Mouse (Mus musculus): ENCODE measurements around the gene Nectin2. TPM values are rescaled to one million over a fixed set of nuclear protein-coding genes. Genes with fewer than 3 reads are reported as not detected.
"Not testable (repeated sequence)": the region's sequence is repeated elsewhere in the genome, so short reads cannot be mapped to it uniquely, and the experiment has no call there.

Gene Nectin2
- 128 and 131 TPM in 2 replicates for polyA plus RNA-seq (2015; fragmentation: Nextera tagmentation; extraction: Ambion mirVana)

GRCm38 (mm10) chr7:19750217-19751069 is at the start of gene Nectin2:
Nectin2 (minus strand) TSS chr7:19750483.
- Histone ChIP-seq H3K27ac (ENCODE audit: low read length) (peak within 1 kb of the TSS; percentile 94), H3K4me1 (replicated peaks; ENCODE audit: control insufficient read depth, insufficient read depth, low read length) (peaks cover 42% of the 10 kb centered on the region), H3K4me3 (ENCODE audit: low read length) (peak within 1 kb of the TSS; percentile 79), H3K9ac (ENCODE audit: low read length) (peak within 1 kb of the TSS; percentile 93), H3K4me2 (ENCODE audit: low read depth, low read length) (peak within 1 kb of the TSS; percentile 83), H3K9me3 (ENCODE audit: control insufficient read depth, low read length) (no peaks in the 10 kb centered on the region), H3K27me3 (ENCODE audit: control insufficient read depth, insufficient read depth, low read depth, low read length) (no peaks in the 10 kb centered on the region), H3K36me3 (ENCODE audit: control insufficient read depth, insufficient read depth, low read length) (0 out of 2 replicates have a peak, but pooled peaks cover 2% of the 10 kb centered on the region)
- WGBS = 13% methylated on average over 19 of the region's 19 CpGs
- peak; percentile 74 for ATAC-seq (ENCODE audit: low read depth)

DNA sequence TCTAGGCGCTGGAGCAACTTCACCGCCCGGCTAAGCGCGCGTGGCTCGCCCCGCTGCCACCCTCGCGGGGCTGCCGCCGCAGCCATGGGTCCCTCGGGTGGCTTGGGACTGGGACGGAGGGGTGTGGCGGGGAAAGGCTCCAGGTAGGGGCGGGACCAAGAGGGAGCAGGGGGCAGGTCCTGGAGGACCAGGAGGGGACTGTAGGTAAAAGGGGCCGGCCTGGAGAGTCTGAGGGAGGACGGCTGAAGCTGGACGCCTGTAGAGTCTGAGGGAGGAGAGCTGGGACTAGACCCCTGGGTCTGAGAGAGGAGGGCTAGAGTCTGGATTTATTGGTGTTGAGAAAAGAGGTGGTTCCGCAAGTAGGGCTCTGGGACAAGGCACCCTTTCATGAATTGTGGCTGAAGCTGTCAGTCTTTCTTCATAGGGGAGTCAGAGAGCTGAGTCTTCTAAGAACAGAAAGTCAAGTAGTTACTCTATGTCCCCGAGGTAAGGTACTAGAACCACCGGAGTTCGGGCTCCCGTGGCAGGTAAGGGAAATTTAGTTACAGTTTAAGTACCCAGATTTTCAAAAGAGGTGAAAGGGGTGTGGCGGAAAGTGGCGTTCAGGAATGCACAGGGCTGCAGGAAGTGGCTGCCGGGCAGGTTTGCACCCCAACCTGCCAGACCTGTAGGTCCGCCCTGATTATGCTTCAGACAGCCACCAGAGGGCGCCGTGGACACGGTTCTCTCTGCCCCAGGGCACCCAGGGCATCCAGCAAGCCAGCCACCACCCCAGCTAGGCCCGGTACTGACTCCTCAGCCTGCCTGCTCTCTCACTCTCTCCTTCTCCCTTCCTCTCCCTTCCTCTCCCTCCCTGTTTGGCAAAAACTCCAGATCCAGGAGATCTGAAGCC is 46.7 kb upstream of the Nectin2 start, which contains the start of gene Cblc:
Cblc (minus strand) TSS at position 113 of the 892 bp plus-strand sequence.
- Histone ChIP-seq H3K27ac (ENCODE audit: low read length) (peak within 1 kb of the TSS; percentile 97), H3K4me3 (ENCODE audit: low read length) (peak within 1 kb of the TSS; percentile 57), H3K9me3 (ENCODE audit: control insufficient read depth, low read length) (no peaks in the 10 kb centered on the region), H3K4me2 (ENCODE audit: low read depth, low read length) (peak within 1 kb of the TSS; percentile 52), H3K27me3 (ENCODE audit: control insufficient read depth, insufficient read depth, low read depth, low read length) (peaks cover 15% of the 10 kb centered on the region), H3K36me3 (ENCODE audit: control insufficient read depth, insufficient read depth, low read length) (no peaks in the 10 kb centered on the region), H3K4me1 (replicated peaks; ENCODE audit: control insufficient read depth, insufficient read depth, low read length) (no peaks in the 10 kb centered on the region), H3K9ac (ENCODE audit: low read length) (peak within 1 kb of the TSS; percentile 74)
- ATAC-seq (ENCODE audit: low read depth) = peak; percentile 93
- WGBS = 2% methylated on average over 32 of the region's 32 CpGs

- Histone ChIP-seq H3K36me3 (ENCODE audit: control insufficient read depth, insufficient read depth, low read length) (no peaks in the 10 kb centered on the region), H3K4me2 (ENCODE audit: low read depth, low read length) (peak overlapping the region; percentile 52), H3K4me1 (replicated peaks; ENCODE audit: control insufficient read depth, insufficient read depth, low read length) (no peaks in the 10 kb centered on the region), H3K27ac (ENCODE audit: low read length) (peak overlapping the region; percentile 97), H3K9ac (ENCODE audit: low read length) (peak overlapping the region; percentile 74), H3K27me3 (ENCODE audit: control insufficient read depth, insufficient read depth, low read depth, low read length) (peaks cover 15% of the 10 kb centered on the region), H3K9me3 (ENCODE audit: control insufficient read depth, low read length) (no peaks in the 10 kb centered on the region), H3K4me3 (ENCODE audit: low read length) (peak overlapping the region; percentile 57)
- no peak for ATAC-seq (ENCODE audit: low read depth)
- 8% methylated on average over 18 of the region's 18 CpGs for WGBS
These were observed 46.0 kb upstream of the Nectin2 start for GRCm38 (mm10) chr7:19796254-19796653.

DNA sequence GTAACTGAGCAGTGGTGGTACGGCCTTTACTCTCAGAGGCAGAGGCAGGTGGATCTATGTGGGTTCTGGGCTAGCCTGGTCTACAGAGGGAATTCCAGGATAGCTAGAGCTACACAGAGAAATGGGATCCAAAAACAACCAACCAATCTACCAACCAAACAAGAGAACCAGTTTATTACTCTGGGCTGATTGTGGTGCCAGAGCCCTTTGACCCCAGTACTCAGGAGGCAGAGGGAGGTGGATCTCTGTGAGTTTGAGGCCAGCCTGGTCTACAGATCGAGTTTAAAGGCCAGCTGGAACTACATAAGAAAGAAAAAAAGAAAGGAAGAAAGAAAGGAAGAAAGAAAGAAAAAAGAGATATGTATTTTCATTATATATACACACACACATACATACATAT is 45.0 kb upstream of the Nectin2 start:
- Histone ChIP-seq H3K4me1 (replicated peaks; ENCODE audit: control insufficient read depth, insufficient read depth, low read length) (no peaks in the 10 kb centered on the region), H3K27ac (ENCODE audit: low read length) (no peak overlapping the region), H3K4me2 (ENCODE audit: low read depth, low read length) (no peak overlapping the region), H3K9ac (ENCODE audit: low read length) (no peak overlapping the region), H3K27me3 (ENCODE audit: control insufficient read depth, insufficient read depth, low read depth, low read length) (peaks cover 17% of the 10 kb centered on the region), H3K36me3 (ENCODE audit: control insufficient read depth, insufficient read depth, low read length) (no peaks in the 10 kb centered on the region), H3K9me3 (ENCODE audit: control insufficient read depth, low read length) (no peaks in the 10 kb centered on the region), H3K4me3 (ENCODE audit: low read length) (no peak overlapping the region)
- no peak for ATAC-seq (ENCODE audit: low read depth)
- WGBS = 63% methylated on average over 2 of the region's 2 CpGs

GRCm38 (mm10) chr7:19792701-19793630 is 42.7 kb upstream of the Nectin2 start:
- H3K4me1 ChIP-seq (replicated peaks; ENCODE audit: control insufficient read depth, insufficient read depth, low read length) = peaks cover 4% of the 10 kb centered on the region; the same call in 1 of the 2 replicates
- no peak overlapping the region for H3K4me3 ChIP-seq (ENCODE audit: low read length)
- no peak overlapping the region for H3K4me2 ChIP-seq (ENCODE audit: low read depth, low read length)
- WGBS = 73% methylated on average over 19 of the region's 19 CpGs
- no peak overlapping the region for H3K27ac ChIP-seq (ENCODE audit: low read length)
- H3K9ac ChIP-seq (ENCODE audit: low read length) = no peak overlapping the region
- H3K27me3 ChIP-seq (ENCODE audit: control insufficient read depth, insufficient read depth, low read depth, low read length) = peaks cover 17% of the 10 kb centered on the region
- ATAC-seq (ENCODE audit: low read depth) = no peak
- H3K9me3 ChIP-seq (ENCODE audit: control insufficient read depth, low read length) = no peaks in the 10 kb centered on the region
- H3K36me3 ChIP-seq (ENCODE audit: control insufficient read depth, insufficient read depth, low read length) = no peaks in the 10 kb centered on the region

DNA sequence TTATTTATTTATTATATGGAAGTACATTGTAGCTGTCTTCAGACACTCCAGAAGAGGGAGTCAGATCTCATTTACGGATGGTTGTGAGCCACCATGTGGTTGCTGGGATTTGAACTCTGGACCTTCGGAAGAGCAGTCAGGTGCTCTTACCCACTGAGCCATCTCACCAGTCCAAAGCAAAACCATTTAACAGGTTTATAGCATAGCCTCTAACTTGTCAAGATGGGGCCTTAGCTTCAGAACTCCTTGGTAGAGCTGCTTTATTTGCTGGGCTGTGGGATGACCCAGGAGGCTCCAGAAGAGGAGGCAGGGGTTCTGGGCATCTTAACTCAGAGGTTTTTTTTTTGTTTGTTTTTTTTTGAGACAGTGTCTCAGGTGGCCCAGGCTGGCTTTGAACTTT is 41.2 kb upstream of the Nectin2 start:
- H3K9me3 ChIP-seq (ENCODE audit: control insufficient read depth, low read length); ATAC-seq (ENCODE audit: low read depth); H3K4me1 ChIP-seq (replicated peaks; ENCODE audit: control insufficient read depth, insufficient read depth, low read length); H3K27ac ChIP-seq (ENCODE audit: low read length); H3K4me3 ChIP-seq (ENCODE audit: low read length); H3K9ac ChIP-seq (ENCODE audit: low read length); H3K36me3 ChIP-seq (ENCODE audit: control insufficient read depth, insufficient read depth, low read length); H3K27me3 ChIP-seq (ENCODE audit: control insufficient read depth, insufficient read depth, low read depth, low read length); H3K4me2 ChIP-seq (ENCODE audit: low read depth, low read length): not testable (repeated sequence)
- WGBS = 82% methylated on average over 2 of the region's 2 CpGs

- under 1% methylated on average over 19 of the region's 19 CpGs for WGBS
- H3K4me1 ChIP-seq (replicated peaks; ENCODE audit: control insufficient read depth, insufficient read depth, low read length) = peaks cover 4% of the 10 kb centered on the region; the same call in 1 of the 2 replicates
- no peaks in the 10 kb centered on the region for H3K36me3 ChIP-seq (ENCODE audit: control insufficient read depth, insufficient read depth, low read length)
- 0 out of 2 replicates have a peak, but pooled peaks cover 2% of the 10 kb centered on the region for H3K27me3 ChIP-seq (ENCODE audit: control insufficient read depth, insufficient read depth, low read depth, low read length)
- H3K4me3 ChIP-seq (ENCODE audit: low read length) = peak overlapping the region; percentile 43
- H3K9ac ChIP-seq (ENCODE audit: low read length) = peak overlapping the region; percentile 64
- H3K27ac ChIP-seq (ENCODE audit: low read length) = peak overlapping the region; percentile 16; the same call in 1 of the 2 replicates
- peak overlapping the region; percentile 66 for H3K4me2 ChIP-seq (ENCODE audit: low read depth, low read length)
- peak; percentile 59 for ATAC-seq (ENCODE audit: low read depth)
- no peaks in the 10 kb centered on the region for H3K9me3 ChIP-seq (ENCODE audit: control insufficient read depth, low read length)
These were observed 39.6 kb upstream of the Nectin2 start for GRCm38 (mm10) chr7:19789904-19790347.

DNA sequence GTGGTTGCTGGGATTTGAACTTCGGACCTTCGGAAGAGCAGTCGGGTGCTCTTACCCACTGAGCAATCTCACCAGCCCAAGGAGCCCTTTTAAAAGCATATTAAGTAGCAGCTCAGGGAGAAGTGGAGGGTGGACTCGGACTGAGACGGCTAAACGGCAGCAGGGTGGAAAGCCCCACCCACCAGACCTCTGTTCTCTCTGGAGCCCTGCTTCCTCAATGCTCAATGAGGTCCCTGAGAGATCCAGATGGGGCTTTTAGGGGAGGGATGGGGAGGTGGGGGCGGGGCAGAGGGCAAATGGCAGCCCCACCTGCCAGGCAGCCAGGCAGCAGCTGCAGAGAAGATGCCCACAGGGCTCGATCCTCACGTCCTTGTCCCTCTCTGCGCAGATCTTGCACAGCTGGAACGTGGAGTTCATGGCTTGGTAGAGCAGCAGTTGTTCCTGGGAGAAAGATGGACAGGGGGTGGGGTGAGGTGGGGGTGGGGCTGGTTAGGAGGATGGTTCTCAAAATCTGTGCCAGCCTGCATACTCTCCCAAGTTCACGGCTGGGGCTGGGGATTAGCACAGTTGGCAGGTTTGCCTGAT is 35.7 kb upstream of the Nectin2 start:
- H3K9me3 ChIP-seq (ENCODE audit: control insufficient read depth, low read length) = no peaks in the 10 kb centered on the region
- no peak overlapping the region for H3K4me3 ChIP-seq (ENCODE audit: low read length)

More for the DNA sequence above, 35.7 kb upstream of the Nectin2 start:
- Histone ChIP-seq H3K4me1 (replicated peaks; ENCODE audit: control insufficient read depth, insufficient read depth, low read length) (peaks cover 4% of the 10 kb centered on the region; the same call in 1 of the 2 replicates), H3K9ac (ENCODE audit: low read length) (no peak overlapping the region), H3K27me3 (ENCODE audit: control insufficient read depth, insufficient read depth, low read depth, low read length) (0 out of 2 replicates have a peak, but pooled peaks cover 2% of the 10 kb centered on the region), H3K36me3 (ENCODE audit: control insufficient read depth, insufficient read depth, low read length) (no peaks in the 10 kb centered on the region), H3K4me2 (ENCODE audit: low read depth, low read length) (no peak overlapping the region), H3K27ac (ENCODE audit: low read length) (no peak overlapping the region)
- ATAC-seq (ENCODE audit: low read depth) = no peak
- WGBS = 36% methylated on average over 12 of the region's 12 CpGs
